11 mouse cellular contexts compared by ENCODE assay signal in the genomic region with DNA sequence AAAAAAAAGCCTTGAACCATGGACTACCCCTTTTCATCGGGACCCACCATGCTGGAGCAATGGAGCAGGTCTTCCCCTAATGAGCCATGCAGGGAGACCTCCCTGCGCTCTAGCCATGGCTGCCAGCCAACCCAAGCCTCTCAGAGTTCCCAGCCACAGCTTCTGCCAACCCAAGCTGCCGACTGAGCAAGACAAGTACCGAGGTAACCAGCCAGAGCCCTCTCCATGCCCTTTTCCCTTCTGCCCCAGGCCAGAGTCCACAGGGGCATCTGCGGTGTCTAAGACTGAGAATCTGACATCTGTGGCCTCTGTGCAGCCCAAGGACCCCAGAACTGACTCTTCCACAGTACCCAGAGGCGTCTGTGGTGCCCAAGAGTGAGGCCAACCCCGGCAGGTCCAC. TPM values are rescaled to one million over a fixed set of nuclear protein-coding genes. Genes with fewer than 3 reads are reported as not detected.
A peak's percentile ranks its signal among the peaks of the same experiment; 100 is the strongest.
DNase-seq lines count a peak whose midpoint lies in the region; ATAC-seq lines count a peak whose summit lies in the region.
"Had no signal": no experiment of that assay in that cellular context is flagged by ENCODE, and none has a peak within 500 bp of the region (broad histone marks: within the 10 kb centered on the region; RNA-seq: fewer than 3 reads in every experiment).

No protein-coding gene starts in this region.

- DNase-seq in forebrain, embryonic 10.5 days (ENCODE audit: extremely low spot score, low spot score) = no peak
- DNase-seq in left cerebral cortex, postnatal 14 days (ENCODE audit: low spot score in 2 of 2) = peak; percentile 20 to 31
- DNase-seq in left cerebral cortex, adult 9 months (ENCODE audit: low spot score in 2 of 2) = no peak
- DNase-seq in brain, adult 2 months (ENCODE audit: low read depth, low spot score) = peak; percentile 28
- DNase-seq in thymus, postnatal 4 days = no peak
- DNase-seq in lung, postnatal 25 days (ENCODE audit: low spot score) = no peak

- peaks cover 50% of the 10 kb centered on the region for H3K36me3 ChIP-seq in forebrain, embryonic 10.5 days (replicated peaks)
- H3K36me3 ChIP-seq in forebrain, embryonic 12.5 days (replicated peaks) = peaks cover 18% of the 10 kb centered on the region
- H3K36me3 ChIP-seq in hindbrain, embryonic 16.5 days (ENCODE audit: control insufficient read depth, insufficient read depth, low read length) = peaks cover 3% of the 10 kb centered on the region; the same call in 1 of the 2 replicates

- intact Hi-C loops in left cerebral cortex, postnatal 14 days (cut with DNase I) = no loop called here

- no peak overlapping the region for H3K4me3 ChIP-seq in forebrain, embryonic 10.5 days
- H3K4me3 ChIP-seq in forebrain, embryonic 12.5 days (replicated peaks) = no peak overlapping the region
- H3K4me3 ChIP-seq in hindbrain, embryonic 16.5 days (ENCODE audit: low read length) = no peak overlapping the region
- H3K4me3 ChIP-seq: hindbrain, embryonic 15.5 days; neural tube, embryonic 12.5 days had no signal

- no peaks in the 10 kb centered on the region for H3K9me3 ChIP-seq in forebrain, embryonic 10.5 days
- H3K9me3 ChIP-seq in forebrain, embryonic 12.5 days = no peaks in the 10 kb centered on the region
- H3K9me3 ChIP-seq in hindbrain, embryonic 16.5 days (ENCODE audit: control insufficient read depth, low read length) = no peaks in the 10 kb centered on the region
- H3K9me3 ChIP-seq: hindbrain, embryonic 15.5 days; neural tube, embryonic 12.5 days had no signal

- H3K4me1 ChIP-seq in forebrain, embryonic 10.5 days = no peaks in the 10 kb centered on the region
- H3K4me1 ChIP-seq in forebrain, embryonic 12.5 days = no peaks in the 10 kb centered on the region
- peaks cover 3% of the 10 kb centered on the region; the same call in 1 of the 2 replicates for H3K4me1 ChIP-seq in hindbrain, embryonic 16.5 days (ENCODE audit: control insufficient read depth, insufficient read depth, low read depth, low read length)
- H3K4me1 ChIP-seq: neural tube, embryonic 12.5 days had no signal

- H3K9ac ChIP-seq in forebrain, embryonic 12.5 days = no peak overlapping the region
- no peak overlapping the region for H3K9ac ChIP-seq in hindbrain, embryonic 16.5 days (ENCODE audit: low read depth, low read length)
- H3K9ac ChIP-seq: hindbrain, embryonic 15.5 days; liver, embryonic 14.5 days; neural tube, embryonic 12.5 days had no signal

- 88% methylated on average over 7 of the region's 7 CpGs for WGBS in forebrain, embryonic 10.5 days
- 82% methylated on average over 7 of the region's 7 CpGs for WGBS in forebrain, embryonic 12.5 days
- 65% methylated on average over 7 of the region's 7 CpGs for WGBS in hindbrain, embryonic 16.5 days

- ATAC-seq in forebrain, embryonic 12.5 days (ENCODE audit: low FRiP score) = no peak
- peak; percentile 24; the same call in 1 of the 2 replicates for ATAC-seq in hindbrain, embryonic 16.5 days

- 0 out of 2 replicates have a peak overlapping the region, but pooled peaks have one; percentile 31 for H3K27ac ChIP-seq in forebrain, embryonic 10.5 days
- no peak overlapping the region for H3K27ac ChIP-seq in forebrain, embryonic 12.5 days
- H3K27ac ChIP-seq in hindbrain, embryonic 16.5 days (ENCODE audit: low read depth, low read length) = no peak overlapping the region
- H3K27ac ChIP-seq: hindbrain, embryonic 15.5 days; liver, embryonic 14.5 days; neural tube, embryonic 12.5 days had no signal

- no peaks in the 10 kb centered on the region for H3K27me3 ChIP-seq in forebrain, embryonic 10.5 days (ENCODE audit: poor library complexity, severe bottlenecking)
- H3K27me3 ChIP-seq in forebrain, embryonic 12.5 days = no peaks in the 10 kb centered on the region
- no peaks in the 10 kb centered on the region for H3K27me3 ChIP-seq in hindbrain, embryonic 16.5 days (replicated peaks; ENCODE audit: control insufficient read depth, insufficient read depth, low read length)
- H3K27me3 ChIP-seq: hindbrain, embryonic 15.5 days; neural tube, embryonic 12.5 days had no signal

- no peak overlapping the region for H3K4me2 ChIP-seq in forebrain, embryonic 12.5 days
- no peak overlapping the region for H3K4me2 ChIP-seq in hindbrain, embryonic 16.5 days (ENCODE audit: low read length)
- H3K4me2 ChIP-seq: hindbrain, embryonic 15.5 days; neural tube, embryonic 12.5 days had no signal

RNA-seq across cellular contexts. Expression of gene Oxsr1, which starts 45.9 kb away (rescaled TPM):
- polyA plus RNA-seq in forebrain, embryonic 10.5 days (2016; fragmentation: Nextera tagmentation; extraction: Ambion mirVana) = 14.2 and 14.3 TPM in 2 replicates
- polyA plus RNA-seq in forebrain, embryonic 12.5 days (2016; fragmentation: Nextera tagmentation; extraction: Ambion mirVana) = 19.9 and 21.6 TPM in 2 replicates
- 10 to 100 TPM; 33.2 to 36.4 TPM for total RNA-seq in left cerebral cortex, postnatal 14 days (2021)
- 12.1 and 12.8 TPM in 2 replicates for polyA plus RNA-seq in hindbrain, embryonic 16.5 days (2015; fragmentation: Nextera tagmentation; extraction: Ambion mirVana)

Comparison
In these comparisons a context has a peak if more than half of its experiments do, and no peak if none do; other contexts are left out.
1. DNase-seq: peak in left cerebral cortex, postnatal 14 days (2 of 2) and brain, adult 2 months (single experiment); none in forebrain, embryonic 10.5 days (single experiment), left cerebral cortex, adult 9 months (0 of 2), thymus, postnatal 4 days (single experiment) and lung, postnatal 25 days (single experiment).